Mouse (Mus musculus): ENCODE measurements around the gene Zfp618. TPM values are rescaled to one million over a fixed set of nuclear protein-coding genes. Genes with fewer than 3 reads are reported as not detected.

Zfp618 gene
- 0.24 TPM for polyA plus RNA-seq (2014; fragmentation: Illumina TruSeq; extraction: RNeasy Lipid Tissue Mini Kit (QIAGEN cat#74804); ENCODE audit: low read depth, low replicate concordance)

GRCm38 (mm10) chr4:62965497-62966302 lies at the start of gene Zfp618:
Gene Zfp618, plus strand, starts transcription at chr4:62965573.

GRCm38 (mm10) chr4:63154699-63155098 lies 189.3 kb downstream of the Zfp618 start, which contains the start of gene Ambp:
Gene Ambp, minus strand, starts transcription at chr4:63154799.

GRCm38 (mm10) chr4:63171969-63172685 lies 206.8 kb downstream of the Zfp618 start, which contains the start of gene Kif12:
Gene Kif12, minus strand, starts transcription at chr4:63172131.

Other genes starting within 250 kb of the Zfp618 start
- 1.8 TPM for gene Ambp, start 189.2 kb downstream of the Zfp618 start, polyA plus RNA-seq (2014; fragmentation: Illumina TruSeq; extraction: RNeasy Lipid Tissue Mini Kit (QIAGEN cat#74804); ENCODE audit: low read depth, low replicate concordance)
- gene Kif12, start 206.6 kb downstream of the Zfp618 start, polyA plus RNA-seq (2014; fragmentation: Illumina TruSeq; extraction: RNeasy Lipid Tissue Mini Kit (QIAGEN cat#74804); ENCODE audit: low read depth, low replicate concordance) = not detected
- 4.4 TPM for gene Col27a1, start 248.4 kb downstream of the Zfp618 start, polyA plus RNA-seq (2014; fragmentation: Illumina TruSeq; extraction: RNeasy Lipid Tissue Mini Kit (QIAGEN cat#74804); ENCODE audit: low read depth, low replicate concordance)

Measured in heart, adult 10 weeks (tissue).